Mouse (Mus musculus) kidney, postnatal 0 days (tissue): ENCODE measurements around the gene Eef1b2. TPM values are rescaled to one million over a fixed set of nuclear protein-coding genes. Genes with fewer than 3 reads are reported as not detected.
"Not testable (repeated sequence)": the region's sequence is repeated elsewhere in the genome, so short reads cannot be mapped to it uniquely, and the experiment has no call there.

Source experiments
- ATAC-seq: fragments of 200-750 bp; cut with Nextera tagmentation; replicated peaks from 2 replicates; pipeline ENCODE4 v1.8.0; 2017; ENCODE audit warnings: low read depth, moderate number of reproducible peaks, moderate TSS enrichment, moderate library complexity; ENCODE audit not compliant: low FRiP score
- DNase-seq: peaks from one replicate; pipeline ENCODE4 v3.0.0-alpha.2; 2016; ENCODE audit warnings: low spot score
- H3K27ac ChIP-seq: fragments of 300-500 bp; sonication (generic); 2 replicates; pipeline ENCODE4 v1.5.1; 2014; ENCODE audit warnings: mild to moderate bottlenecking
- H3K27me3 ChIP-seq: fragments of 300-500 bp; sonication (generic); 2 replicates; pipeline ENCODE4 v1.6.1; 2014; ENCODE audit warnings: low read length, mixed read lengths; ENCODE audit not compliant: insufficient read depth
- H3K36me3 ChIP-seq: fragments of 300-500 bp; sonication (generic); 2 replicates; pipeline ENCODE4 v1.6.1; 2014; ENCODE audit warnings: low read length, mixed read lengths; ENCODE audit not compliant: insufficient read depth
- H3K4me1 ChIP-seq: fragments of 300-500 bp; sonication (generic); replicated peaks from 2 replicates; pipeline ENCODE4 v1.6.1; 2014; ENCODE audit warnings: antibody characterized with exemption, low read length, mixed read lengths; ENCODE audit not compliant: insufficient read depth
- H3K4me2 ChIP-seq: fragments of 300-500 bp; sonication (generic); 2 replicates; pipeline ENCODE4 v1.6.1; 2014; ENCODE audit warnings: mild to moderate bottlenecking, low read length, moderate library complexity, mixed read lengths
- H3K4me3 ChIP-seq: fragments of 300-500 bp; sonication (generic); replicated peaks from 2 replicates; pipeline ENCODE4 v1.5.1; 2014; ENCODE audit warnings: low read depth, low read length
- H3K9ac ChIP-seq: fragments of 300-500 bp; sonication (generic); 2 replicates; pipeline ENCODE4 v1.6.1; 2014; ENCODE audit warnings: low read depth, low read length
- H3K9me3 ChIP-seq: fragments of 300-500 bp; sonication (generic); replicated peaks from 2 replicates; pipeline ENCODE4 v1.6.1; 2016; ENCODE audit warnings: low read length, inconsistent platforms, mixed read lengths
- CTCF ChIP-seq: IDR thresholded peaks from 2 replicates; pipeline ENCODE4 v1.5.1; 2016; ENCODE audit warnings: antibody characterized with exemption, low read depth, mild to moderate bottlenecking, moderate library complexity
- WGBS: fragments of 180-500 bp; shearing (Covaris S2); extraction: QIAGEN DNeasy Blood & Tissue Kit; methylation state at CpG from one replicate; pipeline ENCODE4 v1.1.7; 2014; 5-methylcytosine and 5-hydroxymethylcytosine counted together
- polyA plus RNA-seq: library from polyadenylated mRNA; unstranded; fragments of >200 nt; fragmentation: Nextera tagmentation; extraction: Ambion mirVana; gene quantifications from 2 replicates; pipeline ENCODE4 v1.2.1, GENCODE M21; 2015

Eef1b2 gene
- polyA plus RNA-seq, 1 experiment from 2014 or later, result 580 TPM

- no peak overlapping the region for H3K27ac ChIP-seq
- TF ChIP-seq CTCF, result no peak
- 75% methylated on average over 2 of the region's 2 CpGs for WGBS
- ATAC-seq (no peak), DNase-seq (peak; percentile 3)
- no peak overlapping the region for H3K4me2 ChIP-seq
- H3K4me1 ChIP-seq, result no peaks in the 10 kb centered on the region
- no peaks in the 10 kb centered on the region for H3K9me3 ChIP-seq
- H3K4me3 ChIP-seq, result no peak overlapping the region
- H3K9ac ChIP-seq, result no peak overlapping the region
- H3K27me3 ChIP-seq, result no peaks in the 10 kb centered on the region
- H3K36me3 ChIP-seq, result 0 out of 2 replicates have a peak, but pooled peaks cover 11% of the 10 kb centered on the region
Measured at GRCm38 (mm10) chr1:63137971-63138370, 38.7 kb upstream of the Eef1b2 start.

DNA sequence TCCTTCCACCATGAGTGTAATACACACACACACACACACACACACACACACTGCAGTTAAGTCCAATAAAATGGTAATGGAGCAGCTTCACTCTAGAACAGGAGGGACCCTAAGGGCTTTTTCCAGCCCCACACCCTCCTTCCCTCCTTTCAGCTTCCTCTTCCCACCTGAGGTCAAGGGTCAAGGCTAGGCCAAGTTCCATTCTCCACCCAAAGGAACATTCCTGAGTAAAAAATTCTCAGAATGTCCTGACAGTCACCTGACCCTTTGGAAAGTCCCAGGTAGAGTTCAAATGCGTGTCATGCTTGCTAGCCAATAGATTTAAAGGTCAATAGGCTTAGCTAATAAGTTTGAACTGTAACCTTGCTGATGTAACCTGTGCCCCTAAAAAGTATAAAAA lies 38.0 kb upstream of the Eef1b2 start:
- H3K36me3 ChIP-seq, result 0 out of 2 replicates have a peak, but pooled peaks cover 11% of the 10 kb centered on the region
- whole genome bisulfite sequencing, result 82% methylated on average over 1 of the region's 1 CpGs

DNA sequence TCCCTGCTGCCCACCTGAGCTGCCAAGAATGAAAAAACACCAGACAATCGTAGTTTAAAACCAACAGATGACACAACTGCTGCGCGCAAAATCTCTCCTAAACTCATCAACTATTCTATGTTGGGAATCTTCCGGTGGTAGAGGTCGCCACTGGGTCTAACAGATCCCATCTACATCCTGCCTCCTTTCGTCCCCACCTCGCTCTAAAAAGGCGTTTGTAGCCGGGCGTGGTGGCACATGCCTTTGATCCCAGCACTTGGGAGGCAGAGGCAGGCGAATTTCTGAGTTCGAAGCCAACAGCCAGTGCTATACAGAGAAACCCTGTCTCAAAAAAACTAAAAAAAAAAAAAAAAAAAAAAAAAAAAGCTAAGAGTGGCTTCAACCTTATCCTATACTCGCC lies 36.4 kb upstream of the Eef1b2 start:
- Histone ChIP-seq H3K9ac (no peak overlapping the region), H3K27me3 (no peaks in the 10 kb centered on the region), H3K4me3 (no peak overlapping the region), H3K9me3 (no peaks in the 10 kb centered on the region), H3K36me3 (peaks cover 19% of the 10 kb centered on the region; the same call in 1 of the 2 replicates), H3K27ac (no peak overlapping the region), H3K4me1 (no peaks in the 10 kb centered on the region), H3K4me2 (no peak overlapping the region)
- WGBS, result 95% methylated on average over 13 of the region's 13 CpGs
- TF ChIP-seq CTCF, result no peak
- no peak for DNase-seq
- ATAC-seq, result no peak

More for the DNA sequence above, 38.0 kb upstream of the Eef1b2 start:
- not testable (repeated sequence) for H3K9ac ChIP-seq, H3K4me3 ChIP-seq, ATAC-seq, DNase-seq, H3K27ac ChIP-seq, H3K4me1 ChIP-seq, H3K27me3 ChIP-seq, H3K9me3 ChIP-seq, H3K4me2 ChIP-seq

GRCm38 (mm10) chr1:63168638-63169037 lies 8.0 kb upstream of the Eef1b2 start:
- no peak for ATAC-seq
- H3K36me3 ChIP-seq, result peaks cover 38% of the 10 kb centered on the region
- H3K4me2 ChIP-seq, result no peak overlapping the region

DNA sequence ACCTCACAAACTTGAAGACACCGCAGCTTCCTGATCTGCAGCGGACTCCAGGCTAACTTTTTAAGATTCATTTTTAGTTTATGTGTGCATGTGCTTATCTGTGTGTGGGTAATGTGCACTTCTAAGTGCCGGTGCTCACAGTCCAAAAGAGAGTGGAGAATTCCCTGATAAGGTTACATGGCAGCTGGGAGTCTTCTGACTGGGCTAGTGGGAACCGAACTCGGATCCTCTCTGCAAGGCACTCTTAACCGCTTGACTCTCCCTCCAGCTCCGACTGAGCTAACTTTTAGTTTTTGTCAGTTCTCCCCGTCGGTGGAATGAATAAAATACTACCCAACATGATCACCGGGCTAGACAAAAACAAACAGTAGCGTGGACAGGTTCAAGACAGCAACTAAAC lies 772 bp upstream of the Eef1b2 start:
- Histone ChIP-seq H3K27ac (peak overlapping the region; percentile 94), H3K4me2 (peak overlapping the region; percentile 64), H3K4me1 (peaks cover 13% of the 10 kb centered on the region), H3K9ac (peak overlapping the region; percentile 87), H3K9me3 (no peaks in the 10 kb centered on the region), H3K4me3 (peak overlapping the region; percentile 84), H3K27me3 (no peaks in the 10 kb centered on the region), H3K36me3 (peaks cover 13% of the 10 kb centered on the region; the same call in 1 of the 2 replicates)
- no peak for ATAC-seq
- 6% methylated on average over 11 of the region's 11 CpGs for WGBS
- no peak for DNase-seq
- TF ChIP-seq CTCF, result no peak

More at GRCm38 (mm10) chr1:63168638-63169037, 8.0 kb upstream of the Eef1b2 start:
- no peak for TF ChIP-seq CTCF
- no peak for DNase-seq
- no peaks in the 10 kb centered on the region for H3K4me1 ChIP-seq
- 78% methylated on average over 2 of the region's 2 CpGs for WGBS
- H3K27me3 ChIP-seq, result no peaks in the 10 kb centered on the region
- no peak overlapping the region for H3K4me3 ChIP-seq
- no peak overlapping the region for H3K27ac ChIP-seq
- H3K9ac ChIP-seq, result no peak overlapping the region
- no peaks in the 10 kb centered on the region for H3K9me3 ChIP-seq

- 0% methylated on average over 14 of the region's 14 CpGs for WGBS
- no peak for TF ChIP-seq CTCF
- no peak for DNase-seq
Measured at GRCm38 (mm10) chr1:63176259-63176603, 394 bp upstream of the Eef1b2 start.

DNA sequence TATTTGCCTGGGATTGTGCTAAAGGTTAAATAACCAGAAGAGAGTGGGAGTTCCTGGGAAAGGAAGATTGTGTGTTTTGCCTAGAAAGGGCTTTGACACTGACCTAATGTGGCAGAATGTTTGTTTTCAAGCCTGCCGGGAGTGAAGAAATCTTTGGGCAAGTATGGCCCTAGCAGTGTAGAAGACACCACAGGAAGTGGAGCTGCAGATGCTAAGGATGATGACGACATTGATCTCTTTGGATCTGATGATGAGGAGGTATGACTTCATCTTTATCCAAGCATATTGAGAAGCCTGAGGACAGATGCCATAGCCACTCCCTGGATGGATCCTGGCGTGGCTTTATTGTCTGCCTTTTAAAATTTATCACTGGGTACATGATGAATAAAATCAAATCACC lies 1.7 kb downstream of the Eef1b2 start:
- 66% methylated on average over 3 of the region's 3 CpGs for WGBS

More at GRCm38 (mm10) chr1:63176259-63176603, 394 bp upstream of the Eef1b2 start:
- H3K4me3 ChIP-seq, result peak overlapping the region; percentile 84
- peak overlapping the region; percentile 94 for H3K27ac ChIP-seq
- H3K9me3 ChIP-seq, result no peaks in the 10 kb centered on the region
- peak overlapping the region; percentile 87 for H3K9ac ChIP-seq
- H3K4me1 ChIP-seq, result peaks cover 13% of the 10 kb centered on the region
- H3K27me3 ChIP-seq, result no peaks in the 10 kb centered on the region
- peaks cover 13% of the 10 kb centered on the region; the same call in 1 of the 2 replicates for H3K36me3 ChIP-seq
- peak; percentile 33 for ATAC-seq
- peak overlapping the region; percentile 64 for H3K4me2 ChIP-seq

More for the DNA sequence above, 1.7 kb downstream of the Eef1b2 start:
- Histone ChIP-seq H3K27ac (no peak overlapping the region), H3K36me3 (peaks cover 13% of the 10 kb centered on the region; the same call in 1 of the 2 replicates), H3K4me1 (peaks cover 13% of the 10 kb centered on the region), H3K4me3 (no peak overlapping the region), H3K27me3 (no peaks in the 10 kb centered on the region), H3K4me2 (peak overlapping the region; percentile 60), H3K9ac (0 out of 2 replicates have a peak overlapping the region, but pooled peaks have one; percentile 87), H3K9me3 (no peaks in the 10 kb centered on the region)
- ATAC-seq, result no peak
- no peak for DNase-seq
- no peak for TF ChIP-seq CTCF
